Mouse (Mus musculus) neural tube, embryonic 11.5 days (tissue): ENCODE measurements around the gene Mpped1. TPM values are rescaled to one million over a fixed set of nuclear protein-coding genes. Genes with fewer than 3 reads are reported as not detected.

Experiments
- ATAC-seq: fragments of 200-750 bp; cut with Nextera tagmentation; 2 replicates; pipeline ENCODE4 v1.8.0; 2017; ENCODE audit warnings: moderate number of reproducible peaks, mild to moderate bottlenecking, moderate TSS enrichment, moderate library complexity; ENCODE audit not compliant: insufficient read depth, low FRiP score, low TSS enrichment
- DNase-seq: peaks from one replicate; pipeline ENCODE4 v3.0.0-alpha.2; 2015; ENCODE audit warnings: low spot score
- H3K27ac ChIP-seq: fragments of 300-500 bp; sonication (generic); 2 replicates; pipeline ENCODE4 v1.5.1; 2014; ENCODE audit warnings: low read depth, mild to moderate bottlenecking, low read length
- H3K27me3 ChIP-seq: fragments of 300-500 bp; sonication (generic); 2 replicates; pipeline ENCODE4 v1.6.1; 2014; ENCODE audit warnings: mild to moderate bottlenecking, low read length, mixed read lengths; ENCODE audit not compliant: control insufficient read depth, insufficient read depth
- H3K36me3 ChIP-seq: fragments of 300-500 bp; sonication (generic); 2 replicates; pipeline ENCODE4 v1.6.1; 2014; ENCODE audit warnings: mild to moderate bottlenecking, low read length, moderate library complexity, mixed read lengths; ENCODE audit not compliant: control insufficient read depth, insufficient read depth
- H3K4me1 ChIP-seq: fragments of 300-500 bp; sonication (generic); 2 replicates; pipeline ENCODE4 v1.6.1; 2014; ENCODE audit warnings: low read length, mixed read lengths; ENCODE audit not compliant: control insufficient read depth, insufficient read depth
- H3K4me2 ChIP-seq: fragments of 300-500 bp; sonication (generic); 2 replicates; pipeline ENCODE4 v1.6.1; 2014; ENCODE audit warnings: low read depth, mild to moderate bottlenecking, moderate library complexity
- H3K4me3 ChIP-seq: fragments of 300-500 bp; sonication (generic); 2 replicates; pipeline ENCODE4 v1.5.1; 2014; ENCODE audit warnings: low read depth, low read length
- H3K9ac ChIP-seq: fragments of 300-500 bp; sonication (generic); 2 replicates; pipeline ENCODE4 v1.6.1; 2014; ENCODE audit warnings: mild to moderate bottlenecking, low read length
- H3K9me3 ChIP-seq: fragments of 300-500 bp; sonication (generic); 2 replicates; pipeline ENCODE4 v1.6.1; 2016; ENCODE audit warnings: low read length; ENCODE audit not compliant: control insufficient read depth
- WGBS: fragments of 180-500 bp; shearing (Covaris S2); extraction: QIAGEN DNeasy Blood & Tissue Kit; methylation state at CpG from one replicate; pipeline ENCODE4 v1.1.7; 2014; 5-methylcytosine and 5-hydroxymethylcytosine counted together
- polyA plus RNA-seq: library from polyadenylated mRNA; unstranded; fragments of >200 nt; fragmentation: Nextera tagmentation; extraction: Ambion mirVana; gene quantifications from 2 replicates; pipeline ENCODE4 v1.2.1, GENCODE M21; 2014

Mpped1 gene
- polyA plus RNA-seq, 1 experiment from 2014 or later: 5.3 TPM

DNA sequence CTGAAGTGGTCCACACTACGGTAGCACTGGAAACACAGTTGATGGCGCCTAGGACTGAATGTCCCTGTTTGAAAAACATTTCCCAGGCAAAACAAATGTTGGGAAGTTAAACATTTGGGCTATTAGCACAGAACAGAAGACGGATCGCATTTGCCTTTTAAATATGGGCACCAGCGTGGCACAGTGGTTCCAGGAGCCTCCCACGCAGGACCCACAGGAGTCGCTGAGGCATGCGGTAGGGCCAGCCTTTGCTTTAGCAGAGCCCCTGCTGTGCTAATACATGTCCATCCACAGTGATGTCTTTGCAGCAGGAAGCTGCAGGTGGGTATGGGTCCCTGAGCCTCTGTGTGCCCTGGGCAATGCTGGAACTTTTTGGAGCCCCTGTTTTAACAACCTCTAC is 48.7 kb downstream of the Mpped1 start:
- no peak overlapping the region for H3K4me2 ChIP-seq
- no peak overlapping the region for H3K4me3 ChIP-seq
- no peak overlapping the region for H3K27ac ChIP-seq
- ATAC-seq (no peak), DNase-seq (no peak)
- WGBS: 90% methylated on average over 8 of the region's 8 CpGs
- no peaks in the 10 kb centered on the region for H3K4me1 ChIP-seq
- H3K27me3 ChIP-seq: no peaks in the 10 kb centered on the region
- no peaks in the 10 kb centered on the region for H3K36me3 ChIP-seq
- H3K9me3 ChIP-seq: no peaks in the 10 kb centered on the region
- H3K9ac ChIP-seq: no peak overlapping the region

DNA sequence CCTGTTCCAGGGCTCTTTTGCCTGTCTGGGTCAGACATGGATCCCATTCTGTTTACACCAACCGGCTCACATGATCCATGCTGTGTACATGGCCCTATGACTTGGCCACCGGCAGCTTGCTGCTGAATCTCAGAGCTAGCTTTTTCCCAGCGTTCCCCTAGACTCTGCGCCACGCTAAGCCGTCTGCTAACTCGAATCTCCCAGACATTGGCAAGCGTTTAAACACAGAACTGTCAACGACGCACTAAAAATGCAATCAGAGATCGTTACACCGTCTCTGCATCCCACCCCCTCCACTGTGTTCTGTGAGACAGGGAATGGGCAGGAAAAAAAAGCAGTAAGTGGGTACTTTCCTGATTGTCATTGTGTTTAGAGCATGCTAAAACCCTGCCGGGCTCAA is 50.0 kb downstream of the Mpped1 start:
- no peak for ATAC-seq
- Histone ChIP-seq H3K9me3 (no peaks in the 10 kb centered on the region), H3K36me3 (no peaks in the 10 kb centered on the region), H3K4me2 (no peak overlapping the region), H3K4me3 (no peak overlapping the region), H3K9ac (no peak overlapping the region), H3K4me1 (no peaks in the 10 kb centered on the region), H3K27ac (no peak overlapping the region), H3K27me3 (no peaks in the 10 kb centered on the region)
- DNase-seq: no peak
- 68% methylated on average over 13 of the region's 13 CpGs for WGBS

DNA sequence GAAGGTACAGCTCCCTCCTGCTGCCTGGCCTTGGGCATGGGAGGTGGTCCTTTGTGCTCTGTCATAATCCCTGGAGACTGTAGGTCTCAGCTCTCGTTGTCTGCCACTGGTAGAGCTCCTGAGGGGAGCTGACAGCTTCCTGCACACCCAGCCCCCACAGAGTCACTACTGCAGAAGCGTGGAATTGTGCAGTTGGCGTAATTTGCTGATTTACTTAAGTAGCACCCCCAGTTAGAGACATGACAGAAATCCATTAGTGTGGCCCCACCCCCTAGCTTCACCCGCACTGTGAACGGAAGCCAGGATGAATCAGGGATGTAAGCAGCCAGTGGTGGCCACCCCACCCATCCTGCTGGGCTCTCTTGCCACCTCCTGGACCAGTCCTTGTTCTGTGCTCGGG is 53.0 kb downstream of the Mpped1 start:
- Histone ChIP-seq H3K36me3 (no peaks in the 10 kb centered on the region), H3K9me3 (no peaks in the 10 kb centered on the region), H3K9ac (no peak overlapping the region), H3K27me3 (no peaks in the 10 kb centered on the region), H3K4me1 (no peaks in the 10 kb centered on the region), H3K4me2 (no peak overlapping the region), H3K27ac (no peak overlapping the region), H3K4me3 (no peak overlapping the region)
- 73% methylated on average over 6 of the region's 6 CpGs for WGBS
- ATAC-seq: no peak
- DNase-seq: no peak

DNA sequence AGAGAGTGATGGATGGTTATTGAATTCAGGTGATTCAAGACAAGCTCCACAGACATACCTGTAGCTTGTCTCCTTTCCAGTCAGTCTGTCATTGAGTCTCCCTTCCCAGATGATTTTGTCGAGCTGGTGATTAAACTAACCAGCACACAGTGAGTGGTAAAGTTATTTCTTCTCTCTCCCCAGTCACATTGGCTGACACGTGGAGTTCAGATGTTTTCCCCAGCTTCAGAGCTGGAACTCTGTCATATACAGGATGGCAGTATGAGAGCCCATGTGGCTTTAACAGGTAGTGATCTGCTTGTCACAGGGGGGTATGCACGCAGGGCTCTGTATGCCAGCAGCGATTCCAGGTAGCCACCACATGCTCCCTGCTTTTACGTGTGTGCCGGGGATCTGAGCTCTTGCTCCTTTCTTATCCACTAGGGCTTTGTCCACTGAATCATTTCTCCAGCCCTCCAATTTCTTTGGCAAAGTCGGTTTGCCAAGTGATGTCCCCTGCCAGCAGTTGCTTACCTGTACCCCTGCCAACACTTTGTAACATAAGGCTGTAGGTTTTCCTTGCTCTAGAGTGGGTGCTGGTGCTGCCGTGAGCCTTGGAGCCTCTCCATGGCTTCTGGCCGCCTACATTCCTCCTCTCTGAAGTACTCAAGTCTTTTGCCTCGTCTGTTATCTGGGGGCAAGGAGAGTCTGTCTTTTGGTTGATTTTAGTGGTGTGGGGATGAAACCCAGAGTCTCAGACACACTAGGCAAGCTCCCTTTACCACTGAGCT is 61.9 kb downstream of the Mpped1 start:
- WGBS: 76% methylated on average over 10 of the region's 10 CpGs
- H3K4me1 ChIP-seq: peaks cover 6% of the 10 kb centered on the region; the same call in 1 of the 2 replicates
- ATAC-seq: no peak
- no peak overlapping the region for H3K9ac ChIP-seq
- no peak overlapping the region for H3K4me2 ChIP-seq
- no peak overlapping the region for H3K4me3 ChIP-seq
- no peaks in the 10 kb centered on the region for H3K27me3 ChIP-seq
- H3K27ac ChIP-seq: no peak overlapping the region
- H3K9me3 ChIP-seq: no peaks in the 10 kb centered on the region
- no peaks in the 10 kb centered on the region for H3K36me3 ChIP-seq
- DNase-seq: no peak

DNA sequence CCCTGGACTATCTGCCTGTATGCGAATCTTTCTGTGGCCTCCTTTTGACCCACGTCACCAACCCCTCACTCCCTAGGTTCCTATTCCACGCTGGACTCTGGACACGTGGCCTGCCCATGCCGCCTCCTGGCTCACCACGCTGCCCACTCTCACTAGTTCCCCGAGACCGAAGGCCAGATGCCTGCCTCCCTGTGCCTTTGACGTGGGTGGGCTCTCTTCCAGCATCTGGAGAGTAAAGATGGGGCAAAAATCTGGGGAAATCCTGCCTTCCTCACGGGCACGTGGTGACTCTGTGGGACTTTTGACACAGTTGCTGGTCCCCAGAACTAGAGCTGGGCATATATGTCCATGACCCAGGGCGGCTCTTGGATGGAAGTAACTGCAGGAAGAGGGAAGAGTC is 63.2 kb downstream of the Mpped1 start:
- Histone ChIP-seq H3K9ac (no peak overlapping the region), H3K27ac (no peak overlapping the region), H3K9me3 (no peaks in the 10 kb centered on the region), H3K4me2 (no peak overlapping the region), H3K36me3 (no peaks in the 10 kb centered on the region), H3K4me1 (peaks cover 6% of the 10 kb centered on the region; the same call in 1 of the 2 replicates), H3K4me3 (no peak overlapping the region), H3K27me3 (no peaks in the 10 kb centered on the region)
- WGBS: 84% methylated on average over 12 of the region's 12 CpGs
- no peak for DNase-seq
- no peak for ATAC-seq

DNA sequence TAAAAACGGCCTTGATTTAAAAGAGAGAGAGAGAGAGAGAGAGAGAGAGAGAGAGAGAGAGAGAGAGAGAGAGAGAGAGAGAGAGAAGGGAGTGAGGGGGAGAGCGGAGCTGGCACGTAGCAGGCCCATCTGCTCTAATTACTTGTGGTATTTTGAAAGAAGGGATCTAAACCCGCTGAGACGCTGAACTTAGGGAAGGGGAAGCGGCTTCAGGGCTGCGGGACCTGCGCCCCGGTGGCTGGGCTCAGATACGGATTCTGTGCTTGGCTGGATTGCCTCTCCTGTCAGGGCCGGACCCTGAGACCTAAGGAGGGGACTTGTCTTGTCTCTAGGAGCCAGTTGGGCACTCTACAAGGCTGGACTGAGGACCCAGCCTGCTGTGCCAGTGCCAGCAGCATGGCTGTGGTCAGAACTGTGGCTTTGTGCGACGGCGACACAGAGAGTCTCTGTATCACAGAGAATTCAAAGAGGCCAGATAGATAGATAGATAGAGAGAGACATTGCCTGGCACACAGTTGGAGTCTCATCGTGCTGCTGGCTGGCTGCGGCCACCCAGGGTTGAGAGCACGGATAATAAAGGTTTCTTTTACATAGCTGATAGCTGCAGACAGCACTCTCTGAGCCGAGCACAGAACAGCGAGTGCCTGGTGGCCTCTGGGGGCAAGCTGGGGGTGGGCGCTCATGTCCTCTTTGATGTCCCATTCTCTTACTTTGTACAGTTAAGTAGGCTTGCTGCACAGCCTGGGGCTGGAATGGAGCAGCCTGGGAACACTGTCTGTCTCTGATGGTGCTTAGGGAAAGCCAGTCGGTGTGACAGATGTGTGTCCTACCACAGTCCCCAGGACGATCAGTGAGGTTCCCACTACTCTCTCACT is 63.9 kb downstream of the Mpped1 start:
- Histone ChIP-seq H3K4me2 (no peak overlapping the region), H3K4me3 (no peak overlapping the region), H3K9ac (no peak overlapping the region), H3K4me1 (peaks cover 6% of the 10 kb centered on the region; the same call in 1 of the 2 replicates), H3K36me3 (no peaks in the 10 kb centered on the region), H3K9me3 (no peaks in the 10 kb centered on the region), H3K27me3 (no peaks in the 10 kb centered on the region), H3K27ac (no peak overlapping the region)
- DNase-seq (no peak), ATAC-seq (no peak)
- WGBS: 38% methylated on average over 22 of the region's 22 CpGs

DNA sequence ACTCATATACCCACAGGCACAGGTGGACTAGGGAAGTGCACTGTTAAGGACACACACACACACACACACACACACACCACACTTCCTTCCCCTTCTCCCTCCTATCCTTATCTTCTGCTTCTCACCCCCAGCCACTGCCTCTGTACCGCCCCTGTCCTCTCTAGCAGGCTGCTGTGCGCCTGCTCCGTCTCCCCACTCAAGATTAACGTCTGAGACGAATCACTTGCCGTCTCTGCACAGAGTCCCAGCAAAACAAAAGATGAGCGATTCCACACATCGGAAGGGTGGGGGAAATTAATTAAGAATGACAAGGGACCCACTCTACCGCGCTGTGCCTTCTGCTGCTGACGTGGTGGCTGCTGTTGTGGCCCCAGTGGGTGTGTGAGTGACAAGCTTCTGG is 66.5 kb downstream of the Mpped1 start:
- H3K4me3 ChIP-seq: no peak overlapping the region
- no peaks in the 10 kb centered on the region for H3K27me3 ChIP-seq
- DNase-seq (no peak), ATAC-seq (no peak)
- H3K4me2 ChIP-seq: no peak overlapping the region
- H3K27ac ChIP-seq: no peak overlapping the region
- no peaks in the 10 kb centered on the region for H3K36me3 ChIP-seq
- 50% methylated on average over 11 of the region's 11 CpGs for WGBS
- H3K9me3 ChIP-seq: no peaks in the 10 kb centered on the region
- peaks cover 6% of the 10 kb centered on the region; the same call in 1 of the 2 replicates for H3K4me1 ChIP-seq
- no peak overlapping the region for H3K9ac ChIP-seq

DNA sequence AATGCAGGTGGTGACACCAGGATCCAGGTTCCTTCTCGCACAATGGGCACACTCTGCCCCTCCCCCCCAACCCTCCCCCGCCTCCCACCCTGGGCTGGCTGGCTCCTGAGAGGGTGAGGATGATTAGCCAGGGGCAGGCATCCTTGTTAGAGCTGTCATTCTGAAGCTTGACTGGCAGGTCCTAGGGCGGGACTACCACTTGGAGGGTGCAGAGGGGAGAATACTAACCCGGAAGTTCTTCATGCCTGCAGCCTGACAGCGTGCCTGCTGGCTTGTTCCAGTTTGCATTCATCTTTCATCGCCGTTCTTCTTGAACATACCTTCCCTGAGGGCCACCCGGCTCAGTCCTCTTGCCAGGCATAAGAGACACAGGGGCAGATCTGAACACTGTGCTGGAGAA is 67.3 kb downstream of the Mpped1 start:
- Histone ChIP-seq H3K4me3 (no peak overlapping the region), H3K27me3 (no peaks in the 10 kb centered on the region), H3K9me3 (no peaks in the 10 kb centered on the region), H3K36me3 (no peaks in the 10 kb centered on the region), H3K4me2 (no peak overlapping the region), H3K27ac (no peak overlapping the region), H3K9ac (no peak overlapping the region), H3K4me1 (peaks cover 6% of the 10 kb centered on the region; the same call in 1 of the 2 replicates)
- DNase-seq (no peak), ATAC-seq (no peak)
- WGBS: 44% methylated on average over 8 of the region's 8 CpGs
